Mouse (Mus musculus): ENCODE measurements around the gene Prpf4. TPM values are rescaled to one million over a fixed set of nuclear protein-coding genes. Genes with fewer than 3 reads are reported as not detected.

Prpf4 gene
- total and polyA plus RNA-seq, 3 experiments = 26.9 to 37.9 TPM; not detected in 1

GRCm38 (mm10) chr4:62475131-62475530 is 66.5 kb downstream of the Prpf4 start:
- no peak for DNase-seq (ENCODE audit: low read depth, low spot score)
- H3K4me1 ChIP-seq (ENCODE audit: control insufficient read depth in 1 of 2, insufficient read depth in 2 of 2, low read length in 2 of 2) = peaks cover 2 to 3% of the 10 kb centered on the region in 2 experiments; a peak in 3 of 4 replicates
- H3K4me3 ChIP-seq (ENCODE audit: control insufficient read depth in 1 of 2, insufficient read depth in 1 of 2, low read depth in 2 of 2, low read length in 2 of 2) = no peak overlapping the region
- H3K9ac ChIP-seq (ENCODE audit: control insufficient read depth, low read depth, low read length, poor library complexity, severe bottlenecking) = no peak overlapping the region
- TF ChIP-seq ZMIZ1 (IDR thresholded peaks at IDR 0.05; ENCODE audit: low read depth, low read length) = no peak
- no peak for TF ChIP-seq MEF2A (IDR thresholded peaks at IDR 0.05; ENCODE audit: extremely low read depth, insufficient replicate concordance, low read depth, low read length, poor library complexity, severe bottlenecking)
- no peak for TF ChIP-seq CTCF (IDR thresholded peaks at IDR 0.05 in 2 of 3, conservative IDR thresholded peaks at IDR 0.05 in 1 of 3; ENCODE audit: control insufficient read depth in 1 of 3, insufficient read depth in 1 of 3, low read depth in 2 of 3, low read length in 3 of 3, poor library complexity in 1 of 3, severe bottlenecking in 1 of 3)
- no peak for TF ChIP-seq TCF12 (IDR thresholded peaks at IDR 0.05; ENCODE audit: low read depth, low read length)
- no peak for TF ChIP-seq RCOR1 (IDR thresholded peaks at IDR 0.05; ENCODE audit: low read depth, low read length)
- no peak for TF ChIP-seq MYC (IDR thresholded peaks at IDR 0.05; ENCODE audit: low read depth, low read length)
- TF ChIP-seq NELFE (IDR thresholded peaks at IDR 0.05; ENCODE audit: low read depth, low read length) = no peak
- TF ChIP-seq MYB (IDR thresholded peaks at IDR 0.05; ENCODE audit: low read depth, low read length) = no peak
- no peak for TF ChIP-seq POLR2AphosphoS2 (IDR thresholded peaks at IDR 0.05; ENCODE audit: low read length)
- TF ChIP-seq EP300 (IDR thresholded peaks at IDR 0.05; ENCODE audit: low read depth in 1 of 2, low read length in 2 of 2) = no peak
- no peak for TF ChIP-seq NRF1 (IDR thresholded peaks at IDR 0.05; ENCODE audit: insufficient read depth, low read depth, low read length, poor library complexity, severe bottlenecking)
- no peak for TF ChIP-seq USF2 (IDR thresholded peaks at IDR 0.05; ENCODE audit: borderline replicate concordance in 1 of 2, insufficient read depth in 1 of 2, low read depth in 1 of 2, low read length in 2 of 2)
- peaks cover 0 to 2% of the 10 kb centered on the region in 2 experiments; a peak in 1 of 4 replicates for H3K36me3 ChIP-seq (ENCODE audit: control insufficient read depth in 1 of 2, insufficient read depth in 2 of 2, low read length in 2 of 2)
- H3K27me3 ChIP-seq (ENCODE audit: control insufficient read depth in 1 of 2, insufficient read depth in 2 of 2, low read length in 2 of 2) = no peaks in the 10 kb centered on the region
- H3K79me2 ChIP-seq (ENCODE audit: control insufficient read depth, insufficient read depth, low read length, poor library complexity) = no peaks in the 10 kb centered on the region
- H3K27ac ChIP-seq (ENCODE audit: control insufficient read depth, low read depth, low read length) = no peak overlapping the region
- no peaks in the 10 kb centered on the region for H3K9me3 ChIP-seq (replicated peaks; ENCODE audit: insufficient read depth, low read length)

DNA sequence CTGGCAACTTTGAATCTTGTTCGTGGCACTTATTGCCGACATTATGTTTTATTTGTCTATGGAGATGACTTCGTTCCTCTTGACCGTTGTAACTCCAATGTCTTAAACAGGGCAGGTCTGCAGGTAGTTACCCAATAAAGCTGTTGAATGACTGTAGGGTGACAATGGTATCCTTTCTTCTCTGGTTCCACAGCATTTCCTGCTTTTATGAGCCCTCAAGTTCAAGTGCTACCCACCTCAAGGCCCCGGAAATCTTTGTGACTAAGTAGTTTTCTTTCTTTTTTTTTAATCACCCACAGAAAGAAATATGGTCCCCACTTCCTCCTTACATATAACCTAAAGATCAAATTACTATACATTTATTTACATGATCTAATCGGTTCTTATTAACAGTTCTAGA is 67.2 kb downstream of the Prpf4 start:
- Histone ChIP-seq H3K9ac (ENCODE audit: control insufficient read depth, low read depth, low read length, poor library complexity, severe bottlenecking) (no peak overlapping the region), H3K36me3 (ENCODE audit: control insufficient read depth in 1 of 2, insufficient read depth in 2 of 2, low read length in 2 of 2) (peaks cover 0 to 2% of the 10 kb centered on the region in 2 experiments; a peak in 1 of 4 replicates), H3K79me2 (ENCODE audit: control insufficient read depth, insufficient read depth, low read length, poor library complexity) (no peaks in the 10 kb centered on the region), H3K4me1 (ENCODE audit: control insufficient read depth in 1 of 2, insufficient read depth in 2 of 2, low read length in 2 of 2) (peaks cover 2 to 3% of the 10 kb centered on the region in 2 experiments; a peak in 3 of 4 replicates), H3K9me3 (replicated peaks; ENCODE audit: insufficient read depth, low read length) (no peaks in the 10 kb centered on the region), H3K27ac (ENCODE audit: control insufficient read depth, low read depth, low read length) (no peak overlapping the region), H3K27me3 (ENCODE audit: control insufficient read depth in 1 of 2, insufficient read depth in 2 of 2, low read length in 2 of 2) (no peaks in the 10 kb centered on the region), H3K4me3 (ENCODE audit: control insufficient read depth in 1 of 2, insufficient read depth in 1 of 2, low read depth in 2 of 2, low read length in 2 of 2) (no peak overlapping the region)
- TF ChIP-seq TBP (IDR thresholded peaks at IDR 0.05; ENCODE audit: low read depth, low read length) = no peak
- TF ChIP-seq ETS1 (IDR thresholded peaks at IDR 0.05; ENCODE audit: low read depth, low read length) = no peak
- no peak for DNase-seq (ENCODE audit: low read depth, low spot score)

Other genes starting within 250 kb of the Prpf4 start
- gene Zfp37, start 177.8 kb upstream of the Prpf4 start, total RNA-seq (2012; rRNA removed) = not detected in 2 replicates
- not detected for gene Zfp37, start 177.8 kb upstream of the Prpf4 start, polyA plus RNA-seq (2012; ENCODE audit: insufficient read depth in 1 of 2, insufficient read length in 2 of 2, low read depth in 1 of 2, low replicate concordance in 2 of 2, missing spikeins in 1 of 2)
- 0.08 TPM in 1 of 2 replicates, not detected in the other for gene Slc31a2, start 146.2 kb upstream of the Prpf4 start, total RNA-seq (2012; rRNA removed)
- gene Slc31a2, start 146.2 kb upstream of the Prpf4 start, polyA plus RNA-seq (2012; ENCODE audit: insufficient read depth in 1 of 2, insufficient read length in 2 of 2, low read depth in 1 of 2, low replicate concordance in 2 of 2, missing spikeins in 1 of 2) = under 1 TPM in 1 of 2 experiments, not detected in 1; 0.25 TPM
- gene Fkbp15, start 48.2 kb upstream of the Prpf4 start, total RNA-seq (2012; rRNA removed) = 21.1 and 23.3 TPM in 2 replicates
- gene Fkbp15, start 48.2 kb upstream of the Prpf4 start, polyA plus RNA-seq (2012; ENCODE audit: insufficient read depth in 1 of 2, insufficient read length in 2 of 2, low read depth in 1 of 2, low replicate concordance in 2 of 2, missing spikeins in 1 of 2) = 10 to 100 TPM in 1 of 2 experiments, not detected in 1; 26.5 TPM
- 18.9 and 20.6 TPM in 2 replicates for gene Slc31a1, start 48.1 kb upstream of the Prpf4 start, total RNA-seq (2012; rRNA removed)
- gene Slc31a1, start 48.1 kb upstream of the Prpf4 start, polyA plus RNA-seq (2012; ENCODE audit: insufficient read depth in 1 of 2, insufficient read length in 2 of 2, low read depth in 1 of 2, low replicate concordance in 2 of 2, missing spikeins in 1 of 2) = 10 to 100 TPM; 37.5 to 46.5 TPM
- gene Cdc26, start 155 bp upstream of the Prpf4 start, total RNA-seq (2012; rRNA removed) = 80.9 and 81.4 TPM in 2 replicates
- 10 to 100 TPM in 1 of 2 experiments, not detected in 1; 80.4 TPM for gene Cdc26, start 155 bp upstream of the Prpf4 start, polyA plus RNA-seq (2012; ENCODE audit: insufficient read depth in 1 of 2, insufficient read length in 2 of 2, low read depth in 1 of 2, low replicate concordance in 2 of 2, missing spikeins in 1 of 2)
- 0.10 and 0.15 TPM in 2 replicates for gene Rnf183, start 26.5 kb downstream of the Prpf4 start, total RNA-seq (2012; rRNA removed)
- gene Rnf183, start 26.5 kb downstream of the Prpf4 start, polyA plus RNA-seq (2012; ENCODE audit: insufficient read depth in 1 of 2, insufficient read length in 2 of 2, low read depth in 1 of 2, low replicate concordance in 2 of 2, missing spikeins in 1 of 2) = under 1 TPM in 1 of 2 experiments, not detected in 1; 0.25 TPM
- gene Wdr31, start 62.1 kb downstream of the Prpf4 start, total RNA-seq (2012; rRNA removed) = 0.85 and 1.9 TPM in 2 replicates
- under 1 TPM in 1 of 2 experiments, not detected in 1; 0.91 TPM for gene Wdr31, start 62.1 kb downstream of the Prpf4 start, polyA plus RNA-seq (2012; ENCODE audit: insufficient read depth in 1 of 2, insufficient read length in 2 of 2, low read depth in 1 of 2, low replicate concordance in 2 of 2, missing spikeins in 1 of 2)
- gene Bspry, start 71.3 kb downstream of the Prpf4 start, total RNA-seq (2012; rRNA removed) = 0.13 and 0.19 TPM in 2 replicates
- gene Bspry, start 71.3 kb downstream of the Prpf4 start, polyA plus RNA-seq (2012; ENCODE audit: insufficient read depth in 1 of 2, insufficient read length in 2 of 2, low read depth in 1 of 2, low replicate concordance in 2 of 2, missing spikeins in 1 of 2) = under 1 TPM in 1 of 2 experiments, not detected in 1; 0.50 TPM
- 3.5 and 4.0 TPM in 2 replicates for gene Hdhd3, start 94.7 kb downstream of the Prpf4 start, total RNA-seq (2012; rRNA removed)
- 1 to 10 TPM in 1 of 2 experiments, not detected in 1; 6.0 TPM for gene Hdhd3, start 94.7 kb downstream of the Prpf4 start, polyA plus RNA-seq (2012; ENCODE audit: insufficient read depth in 1 of 2, insufficient read length in 2 of 2, low read depth in 1 of 2, low replicate concordance in 2 of 2, missing spikeins in 1 of 2)
- 199 and 213 TPM in 2 replicates for gene Alad, start 111.1 kb downstream of the Prpf4 start, total RNA-seq (2012; rRNA removed)
- gene Alad, start 111.1 kb downstream of the Prpf4 start, polyA plus RNA-seq (2012; ENCODE audit: insufficient read depth in 1 of 2, insufficient read length in 2 of 2, low read depth in 1 of 2, low replicate concordance in 2 of 2, missing spikeins in 1 of 2) = 100 to 1,000 TPM in 1 of 2 experiments, not detected in 1; 386 TPM
- gene Pole3, start 116.3 kb downstream of the Prpf4 start, total RNA-seq (2012; rRNA removed) = 51.4 and 63.6 TPM in 2 replicates
- gene Pole3, start 116.3 kb downstream of the Prpf4 start, polyA plus RNA-seq (2012; ENCODE audit: insufficient read depth in 1 of 2, insufficient read length in 2 of 2, low read depth in 1 of 2, low replicate concordance in 2 of 2, missing spikeins in 1 of 2) = 100 to 1,000 TPM in 1 of 2 experiments, not detected in 1; 103 TPM
- 0.12 TPM in 1 of 2 replicates, not detected in the other for gene 4933430I17Rik, start 116.6 kb downstream of the Prpf4 start, total RNA-seq (2012; rRNA removed)
- gene 4933430I17Rik, start 116.6 kb downstream of the Prpf4 start, polyA plus RNA-seq (2012; ENCODE audit: insufficient read depth in 1 of 2, insufficient read length in 2 of 2, low read depth in 1 of 2, low replicate concordance in 2 of 2, missing spikeins in 1 of 2) = under 1 TPM in 1 of 2 experiments, not detected in 1; 0.43 TPM
- gene Rgs3, start 151.1 kb downstream of the Prpf4 start, total RNA-seq (2012; rRNA removed) = not detected in 2 replicates
- not detected for gene Rgs3, start 151.1 kb downstream of the Prpf4 start, polyA plus RNA-seq (2012; ENCODE audit: insufficient read depth in 1 of 2, insufficient read length in 2 of 2, low read depth in 1 of 2, low replicate concordance in 2 of 2, missing spikeins in 1 of 2)

All from MEL (cell line).